Mouse (Mus musculus) neural tube, embryonic 14.5 days (tissue): ENCODE data around the gene Ankrd11. TPM values are rescaled to one million over a fixed set of nuclear protein-coding genes. Genes with fewer than 3 reads are reported as not detected.
"Not testable (repeated sequence)": the region's sequence is repeated elsewhere in the genome, so short reads cannot be mapped to it uniquely, and the experiment has no call there.

Source experiments
- ATAC-seq: fragments of 200-750 bp; cut with Nextera tagmentation; 2 replicates; pipeline ENCODE4 v1.8.0; 2017; ENCODE audit warnings: low read depth, mild to moderate bottlenecking, moderate TSS enrichment, moderate library complexity
- H3K27ac ChIP-seq: fragments of 300-500 bp; sonication (generic); 2 replicates; pipeline ENCODE4 v1.5.1; 2014; ENCODE audit warnings: low read depth, mild to moderate bottlenecking, control low read depth, low read length, moderate library complexity, mixed read lengths
- H3K27me3 ChIP-seq: fragments of 300-500 bp; sonication (generic); 2 replicates; pipeline ENCODE4 v1.6.1; 2014; ENCODE audit warnings: low read length; ENCODE audit not compliant: control insufficient read depth, insufficient read depth
- H3K36me3 ChIP-seq: fragments of 300-500 bp; sonication (generic); 2 replicates; pipeline ENCODE4 v1.6.1; 2014; ENCODE audit warnings: low read length, mixed read lengths; ENCODE audit not compliant: control insufficient read depth, insufficient read depth
- H3K4me1 ChIP-seq: fragments of 300-500 bp; sonication (generic); 2 replicates; pipeline ENCODE4 v1.6.1; 2014; ENCODE audit warnings: low read length; ENCODE audit not compliant: control insufficient read depth, insufficient read depth
- H3K4me2 ChIP-seq: fragments of 300-500 bp; sonication (generic); 2 replicates; pipeline ENCODE4 v1.6.1; 2014; ENCODE audit warnings: mild to moderate bottlenecking, low read depth, low read length, control low read depth
- H3K4me3 ChIP-seq: fragments of 300-500 bp; sonication (generic); 2 replicates; pipeline ENCODE4 v1.5.1; 2014; ENCODE audit warnings: low read depth, low read length, control low read depth, mixed read lengths
- H3K9ac ChIP-seq: fragments of 300-500 bp; sonication (generic); replicated peaks from 2 replicates; pipeline ENCODE4 v1.6.1; 2014; ENCODE audit warnings: low read depth, mild to moderate bottlenecking, control low read depth, low read length, mixed read lengths
- H3K9me3 ChIP-seq: fragments of 300-500 bp; sonication (generic); 2 replicates; pipeline ENCODE4 v1.6.1; 2016; ENCODE audit warnings: low read length; ENCODE audit not compliant: control insufficient read depth
- WGBS: fragments of 180-500 bp; shearing (Covaris S2); extraction: QIAGEN DNeasy Blood & Tissue Kit; methylation state at CpG from one replicate; pipeline ENCODE4 v1.1.7; 2014; 5-methylcytosine and 5-hydroxymethylcytosine counted together
- polyA plus RNA-seq: library from polyadenylated mRNA; unstranded; fragments of >200 nt; fragmentation: Nextera tagmentation; extraction: Ambion mirVana; gene quantifications from 2 replicates; pipeline ENCODE4 v1.2.1, GENCODE M21; 2014

Ankrd11 gene
- polyA plus RNA-seq, 1 experiment from 2014 or later: 43.8 TPM

DNA sequence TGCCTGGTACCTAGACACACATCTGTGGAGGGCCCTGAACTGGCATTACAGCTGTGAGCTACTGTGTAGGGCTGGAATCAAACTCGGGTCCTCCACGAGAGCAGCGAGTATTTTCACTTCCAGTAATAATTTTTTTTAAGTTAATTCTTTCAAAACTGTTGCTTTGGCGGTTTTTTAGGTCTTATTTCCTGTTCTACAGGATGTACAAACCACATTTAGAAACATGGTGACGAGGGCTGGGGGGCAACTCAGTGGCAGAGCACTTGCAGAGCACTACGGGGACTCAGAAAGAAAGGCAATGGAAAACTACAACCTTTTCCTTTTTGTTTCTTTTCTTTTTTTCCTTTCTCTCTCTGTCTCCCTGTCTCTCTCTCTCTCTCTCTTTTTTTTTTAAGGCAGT is 7.9 kb downstream of the Ankrd11 start:
- Histone ChIP-seq H3K4me2 (no peak overlapping the region), H3K27me3 (no peaks in the 10 kb centered on the region), H3K36me3 (no peaks in the 10 kb centered on the region), H3K9ac (no peak overlapping the region), H3K4me3 (no peak overlapping the region), H3K9me3 (no peaks in the 10 kb centered on the region), H3K4me1 (peaks cover 8% of the 10 kb centered on the region), H3K27ac (no peak overlapping the region)
- no peak for ATAC-seq
- 88% methylated on average over 6 of the region's 6 CpGs for WGBS

GRCm38 (mm10) chr8:123033431-123033830 is 8.6 kb downstream of the Ankrd11 start:
- H3K4me2 ChIP-seq: no peak overlapping the region
- 0 out of 2 replicates have a peak, but pooled peaks cover 3% of the 10 kb centered on the region for H3K4me1 ChIP-seq
- no peak overlapping the region for H3K9ac ChIP-seq
- no peaks in the 10 kb centered on the region for H3K27me3 ChIP-seq
- no peaks in the 10 kb centered on the region for H3K9me3 ChIP-seq
- no peak overlapping the region for H3K27ac ChIP-seq
- H3K36me3 ChIP-seq: no peaks in the 10 kb centered on the region
- ATAC-seq: no peak
- H3K4me3 ChIP-seq: no peak overlapping the region

GRCm38 (mm10) chr8:123032730-123033129 is 9.3 kb downstream of the Ankrd11 start:
- H3K27me3 ChIP-seq: no peaks in the 10 kb centered on the region
- H3K36me3 ChIP-seq: no peaks in the 10 kb centered on the region
- no peak for ATAC-seq
- H3K4me3 ChIP-seq: no peak overlapping the region
- no peak overlapping the region for H3K9ac ChIP-seq
- no peak overlapping the region for H3K4me2 ChIP-seq
- H3K4me1 ChIP-seq: 0 out of 2 replicates have a peak, but pooled peaks cover 3% of the 10 kb centered on the region
- H3K9me3 ChIP-seq: no peaks in the 10 kb centered on the region
- no peak overlapping the region for H3K27ac ChIP-seq

GRCm38 (mm10) chr8:123031321-123031978 is 10.6 kb downstream of the Ankrd11 start:
- Histone ChIP-seq H3K9me3 (no peaks in the 10 kb centered on the region), H3K4me3 (no peak overlapping the region), H3K4me2 (no peak overlapping the region), H3K36me3 (no peaks in the 10 kb centered on the region), H3K27ac (no peak overlapping the region), H3K4me1 (0 out of 2 replicates have a peak, but pooled peaks cover 3% of the 10 kb centered on the region), H3K27me3 (no peaks in the 10 kb centered on the region), H3K9ac (no peak overlapping the region)
- WGBS: 89% methylated on average over 7 of the region's 7 CpGs
- ATAC-seq: no peak

- H3K4me2 ChIP-seq, H3K27me3 ChIP-seq, H3K9me3 ChIP-seq, H3K9ac ChIP-seq, H3K4me1 ChIP-seq, ATAC-seq, H3K27ac ChIP-seq, H3K36me3 ChIP-seq, H3K4me3 ChIP-seq: not testable (repeated sequence)
- WGBS: 80% methylated on average over 4 of the region's 5 CpGs
These were observed 12.0 kb downstream of the Ankrd11 start for GRCm38 (mm10) chr8:123030091-123030490.

DNA sequence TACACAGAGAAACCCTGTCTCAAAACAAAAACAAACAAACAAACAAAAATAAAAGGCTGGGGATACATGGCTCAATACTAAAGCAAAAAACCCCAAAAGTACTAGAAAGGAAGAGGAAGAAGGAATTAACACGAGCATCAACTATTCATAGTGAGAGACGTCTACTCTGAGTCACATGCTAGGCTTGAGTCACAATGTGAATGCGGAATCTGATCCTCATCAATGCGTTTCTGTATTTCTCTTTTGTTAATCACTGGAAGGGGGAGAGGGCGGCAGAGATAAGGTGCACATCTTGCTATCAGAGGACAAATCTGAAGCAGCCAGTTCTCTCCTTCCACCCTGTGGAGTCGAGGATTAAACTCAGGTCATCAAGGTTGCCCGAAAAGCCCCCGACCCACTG is 14.3 kb downstream of the Ankrd11 start:
- no peak overlapping the region for H3K4me2 ChIP-seq
- H3K36me3 ChIP-seq: no peaks in the 10 kb centered on the region
- H3K4me3 ChIP-seq: no peak overlapping the region
- H3K27me3 ChIP-seq: no peaks in the 10 kb centered on the region
- H3K4me1 ChIP-seq: no peaks in the 10 kb centered on the region
- 98% methylated on average over 8 of the region's 8 CpGs for WGBS
- no peak overlapping the region for H3K9ac ChIP-seq
- no peak for ATAC-seq
- H3K27ac ChIP-seq: no peak overlapping the region
- H3K9me3 ChIP-seq: no peaks in the 10 kb centered on the region

GRCm38 (mm10) chr8:123025951-123026351 is 16.1 kb downstream of the Ankrd11 start:
- Histone ChIP-seq H3K9ac (no peak overlapping the region), H3K36me3 (no peaks in the 10 kb centered on the region), H3K4me1 (0 out of 2 replicates have a peak, but pooled peaks cover 3% of the 10 kb centered on the region), H3K4me2 (no peak overlapping the region), H3K27me3 (no peaks in the 10 kb centered on the region), H3K27ac (no peak overlapping the region), H3K9me3 (no peaks in the 10 kb centered on the region), H3K4me3 (no peak overlapping the region)
- no peak for ATAC-seq
- WGBS: 87% methylated on average over 3 of the region's 3 CpGs

DNA sequence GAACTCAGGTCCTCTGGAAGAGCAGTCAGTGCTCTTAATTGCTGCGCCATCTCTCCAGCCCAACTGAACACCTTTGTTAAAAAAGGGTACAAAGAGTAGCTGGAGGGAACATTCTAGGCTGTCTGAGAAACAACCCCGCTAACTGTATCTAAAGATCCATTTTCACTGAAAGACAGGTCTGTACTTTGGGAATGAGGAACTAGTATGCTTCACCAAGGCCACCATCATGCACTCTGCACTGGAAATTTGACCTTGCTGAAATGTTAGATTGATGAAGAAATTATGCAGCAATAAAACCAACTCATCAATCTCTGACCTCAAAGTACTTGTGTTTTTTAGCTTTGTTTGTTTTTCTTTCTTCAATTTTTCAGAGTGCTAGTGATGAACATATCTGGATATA is 17.9 kb downstream of the Ankrd11 start:
- H3K4me2 ChIP-seq: no peak overlapping the region
- WGBS: 96% methylated on average over 2 of the region's 2 CpGs
- no peak for ATAC-seq
- peaks cover 6% of the 10 kb centered on the region; the same call in 1 of the 2 replicates for H3K4me1 ChIP-seq
- H3K9ac ChIP-seq: no peak overlapping the region
- H3K27me3 ChIP-seq: no peaks in the 10 kb centered on the region
- H3K4me3 ChIP-seq: no peak overlapping the region
- no peaks in the 10 kb centered on the region for H3K36me3 ChIP-seq
- H3K9me3 ChIP-seq: no peaks in the 10 kb centered on the region
- H3K27ac ChIP-seq: no peak overlapping the region

- H3K4me3 ChIP-seq: no peak overlapping the region
- no peak overlapping the region for H3K9ac ChIP-seq
- H3K27me3 ChIP-seq: no peaks in the 10 kb centered on the region
- H3K4me1 ChIP-seq: peaks cover 10% of the 10 kb centered on the region; the same call in 1 of the 2 replicates
- no peaks in the 10 kb centered on the region for H3K9me3 ChIP-seq
- no peak overlapping the region for H3K4me2 ChIP-seq
- H3K27ac ChIP-seq: no peak overlapping the region
- no peak for ATAC-seq
- no peaks in the 10 kb centered on the region for H3K36me3 ChIP-seq
- 87% methylated on average over 3 of the region's 3 CpGs for WGBS
These were observed 19.4 kb downstream of the Ankrd11 start for GRCm38 (mm10) chr8:123022727-123023126.
